Mouse (Mus musculus): ENCODE data around the gene Cnot11. TPM values are rescaled to one million over a fixed set of nuclear protein-coding genes. Genes with fewer than 3 reads are reported as not detected.

The Cnot11 gene
- total and polyA plus RNA-seq, 2 experiments from 2014 or later: 11.7 to 14.7 TPM

DNA sequence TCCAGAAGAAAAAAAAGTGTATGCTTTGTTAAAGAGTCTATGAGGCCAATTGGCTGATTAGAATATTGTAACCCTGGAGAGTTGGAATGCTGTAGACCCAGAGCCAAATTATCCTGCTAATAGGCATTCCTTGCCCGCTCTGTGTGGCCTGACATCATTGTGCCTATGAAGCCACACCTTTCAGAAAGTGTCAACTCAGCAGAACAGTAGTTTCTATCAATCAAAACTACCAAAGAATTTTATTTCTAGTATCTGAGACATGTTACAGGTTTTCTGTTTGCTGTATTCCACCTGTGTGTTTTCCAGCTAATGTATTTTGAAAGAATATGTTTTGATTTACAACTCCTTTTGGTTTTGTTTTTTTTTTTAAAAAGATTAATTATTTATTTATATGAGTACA lies 22.6 kb upstream of the Cnot11 start:
- ATAC-seq (ENCODE audit: insufficient read depth, low read depth): no peak
- WGBS: 72% methylated on average over 1 of the region's 1 CpGs
- no peak for DNase-seq (ENCODE audit: low spot score)

DNA sequence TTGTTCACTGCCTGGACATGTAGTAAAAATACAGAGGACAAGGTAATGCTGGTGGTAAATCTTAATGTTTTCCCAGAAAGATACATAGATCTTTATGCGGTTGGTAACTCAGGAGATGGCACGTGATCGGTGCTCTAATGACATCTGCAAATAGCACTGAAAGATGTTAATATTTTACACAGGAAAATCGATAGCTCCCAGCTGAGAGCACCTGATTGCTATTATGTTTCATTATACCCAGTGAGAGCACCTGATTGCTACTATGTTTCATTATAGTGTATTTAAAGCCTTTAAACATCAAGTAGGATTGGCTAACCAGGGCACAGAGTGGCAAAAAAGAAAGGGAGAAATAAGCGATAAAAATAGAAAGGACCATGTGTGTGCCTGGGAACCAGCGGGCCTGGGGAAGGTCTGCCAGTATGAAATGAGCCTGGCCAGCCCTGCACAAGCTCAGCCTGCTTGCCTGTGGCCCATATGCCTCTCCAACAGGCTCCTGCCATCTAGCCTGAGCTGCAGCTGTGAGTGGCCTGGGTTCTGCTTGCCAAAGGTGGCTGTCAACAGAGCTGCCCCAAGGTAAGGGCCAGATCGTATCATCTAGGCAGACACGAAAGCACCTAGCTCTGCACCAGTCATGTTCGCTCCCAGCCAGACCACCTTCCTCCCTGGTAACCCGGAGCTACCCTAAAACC lies 19.3 kb upstream of the Cnot11 start:
- no peaks in the 10 kb centered on the region for H3K9me3 ChIP-seq (replicated peaks; ENCODE audit: control insufficient read depth, low read length)
- ATAC-seq (ENCODE audit: insufficient read depth, low read depth) (no peak), DNase-seq (ENCODE audit: low spot score) (no peak)
- no peaks in the 10 kb centered on the region for H3K4me1 ChIP-seq (ENCODE audit: control insufficient read depth, insufficient read depth)
- no peaks in the 10 kb centered on the region for H3K27me3 ChIP-seq (ENCODE audit: control insufficient read depth, insufficient read depth, low read length)
- no peak overlapping the region for H3K4me2 ChIP-seq (ENCODE audit: low read depth, low read length)
- no peak overlapping the region for H3K4me3 ChIP-seq (ENCODE audit: low read depth, low read length)
- WGBS: 75% methylated on average over 10 of the region's 10 CpGs
- no peak overlapping the region for H3K9ac ChIP-seq (replicated peaks; ENCODE audit: low read depth, low read length)
- TF ChIP-seq CTCF (IDR thresholded peaks at IDR 0.05; ENCODE audit: low read depth) (no peak), EP300 (IDR thresholded peaks at IDR 0.05; ENCODE audit: low read depth) (no peak)
- no peaks in the 10 kb centered on the region for H3K36me3 ChIP-seq (replicated peaks; ENCODE audit: control insufficient read depth, insufficient read depth, low read length)
- H3K27ac ChIP-seq (ENCODE audit: low read depth): no peak overlapping the region

More for the DNA sequence above, 22.6 kb upstream of the Cnot11 start:
- Histone ChIP-seq H3K36me3 (replicated peaks; ENCODE audit: control insufficient read depth, insufficient read depth, low read length) (no peaks in the 10 kb centered on the region), H3K4me1 (ENCODE audit: control insufficient read depth, insufficient read depth) (no peaks in the 10 kb centered on the region), H3K9ac (replicated peaks; ENCODE audit: low read depth, low read length) (no peak overlapping the region), H3K27me3 (ENCODE audit: control insufficient read depth, insufficient read depth, low read length) (no peaks in the 10 kb centered on the region), H3K9me3 (replicated peaks; ENCODE audit: control insufficient read depth, low read length) (no peaks in the 10 kb centered on the region), H3K4me2 (ENCODE audit: low read depth, low read length) (no peak overlapping the region), H3K27ac (ENCODE audit: low read depth) (no peak overlapping the region), H3K4me3 (ENCODE audit: low read depth, low read length) (no peak overlapping the region)
- TF ChIP-seq EP300 (IDR thresholded peaks at IDR 0.05; ENCODE audit: low read depth): no peak
- no peak for TF ChIP-seq CTCF (IDR thresholded peaks at IDR 0.05; ENCODE audit: low read depth)

DNA sequence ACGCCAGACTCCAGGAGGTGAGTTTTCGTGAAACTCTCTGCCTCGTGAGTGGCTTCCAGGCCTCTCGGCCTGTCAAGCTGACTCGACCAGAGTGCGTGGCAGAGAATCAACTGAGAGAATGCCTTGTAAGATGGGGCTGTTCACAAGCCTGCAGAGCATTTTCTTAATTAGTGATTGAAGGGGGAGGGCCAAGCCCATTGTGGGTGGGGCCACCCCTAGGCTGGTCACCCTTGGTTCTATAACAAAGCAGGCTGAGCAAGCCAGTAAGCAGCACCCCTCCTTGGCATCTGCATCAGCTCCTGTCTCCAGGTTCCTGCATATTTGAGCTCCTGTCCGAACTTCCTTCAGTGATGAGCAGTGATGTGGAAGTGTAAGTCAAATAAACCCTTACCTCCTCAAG lies 13.5 kb upstream of the Cnot11 start:
- DNase-seq (ENCODE audit: low spot score) (no peak), ATAC-seq (ENCODE audit: insufficient read depth, low read depth) (no peak)
- Histone ChIP-seq H3K9me3 (replicated peaks; ENCODE audit: control insufficient read depth, low read length) (no peaks in the 10 kb centered on the region), H3K27me3 (ENCODE audit: control insufficient read depth, insufficient read depth, low read length) (no peaks in the 10 kb centered on the region), H3K27ac (ENCODE audit: low read depth) (no peak overlapping the region), H3K4me1 (ENCODE audit: control insufficient read depth, insufficient read depth) (0 out of 2 replicates have a peak, but pooled peaks cover under 1% of the 10 kb centered on the region), H3K9ac (replicated peaks; ENCODE audit: low read depth, low read length) (no peak overlapping the region), H3K4me2 (ENCODE audit: low read depth, low read length) (no peak overlapping the region), H3K4me3 (ENCODE audit: low read depth, low read length) (no peak overlapping the region), H3K36me3 (replicated peaks; ENCODE audit: control insufficient read depth, insufficient read depth, low read length) (no peaks in the 10 kb centered on the region)
- no peak for TF ChIP-seq CTCF (IDR thresholded peaks at IDR 0.05; ENCODE audit: low read depth)
- TF ChIP-seq EP300 (IDR thresholded peaks at IDR 0.05; ENCODE audit: low read depth): no peak
- WGBS: 87% methylated on average over 7 of the region's 7 CpGs

DNA sequence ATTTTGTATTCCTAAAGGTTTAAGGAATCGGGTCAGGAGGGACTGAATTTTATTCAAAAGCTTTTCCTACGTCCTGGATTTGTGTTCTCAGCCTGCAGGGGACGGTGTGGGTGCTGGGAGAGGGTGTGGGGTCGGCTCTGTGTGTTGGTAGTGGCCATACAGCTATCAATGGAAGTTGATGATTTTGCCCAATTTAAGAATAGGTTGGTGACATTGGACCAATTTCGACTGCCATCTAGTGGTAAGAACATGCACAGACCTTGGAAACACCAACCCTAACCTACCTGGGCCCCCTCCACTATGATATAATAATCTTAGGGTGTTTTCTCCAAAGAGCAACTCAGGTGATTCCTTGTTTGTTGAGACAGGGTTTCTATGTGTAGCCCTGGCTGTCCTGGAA lies 12.3 kb upstream of the Cnot11 start:
- no peaks in the 10 kb centered on the region for H3K27me3 ChIP-seq (ENCODE audit: control insufficient read depth, insufficient read depth, low read length)
- TF ChIP-seq CTCF (IDR thresholded peaks at IDR 0.05; ENCODE audit: low read depth) (peak; percentile 69), EP300 (IDR thresholded peaks at IDR 0.05; ENCODE audit: low read depth) (no peak)
- no peak overlapping the region for H3K4me2 ChIP-seq (ENCODE audit: low read depth, low read length)
- no peak for ATAC-seq (ENCODE audit: insufficient read depth, low read depth)
- H3K4me1 ChIP-seq (ENCODE audit: control insufficient read depth, insufficient read depth): peaks cover 3% of the 10 kb centered on the region; the same call in 1 of the 2 replicates
- H3K9ac ChIP-seq (replicated peaks; ENCODE audit: low read depth, low read length): no peak overlapping the region
- WGBS: 22% methylated on average over 5 of the region's 5 CpGs
- H3K4me3 ChIP-seq (ENCODE audit: low read depth, low read length): no peak overlapping the region
- no peak overlapping the region for H3K27ac ChIP-seq (ENCODE audit: low read depth)
- H3K9me3 ChIP-seq (replicated peaks; ENCODE audit: control insufficient read depth, low read length): no peaks in the 10 kb centered on the region
- DNase-seq (ENCODE audit: low spot score): no peak
- no peaks in the 10 kb centered on the region for H3K36me3 ChIP-seq (replicated peaks; ENCODE audit: control insufficient read depth, insufficient read depth, low read length)

DNA sequence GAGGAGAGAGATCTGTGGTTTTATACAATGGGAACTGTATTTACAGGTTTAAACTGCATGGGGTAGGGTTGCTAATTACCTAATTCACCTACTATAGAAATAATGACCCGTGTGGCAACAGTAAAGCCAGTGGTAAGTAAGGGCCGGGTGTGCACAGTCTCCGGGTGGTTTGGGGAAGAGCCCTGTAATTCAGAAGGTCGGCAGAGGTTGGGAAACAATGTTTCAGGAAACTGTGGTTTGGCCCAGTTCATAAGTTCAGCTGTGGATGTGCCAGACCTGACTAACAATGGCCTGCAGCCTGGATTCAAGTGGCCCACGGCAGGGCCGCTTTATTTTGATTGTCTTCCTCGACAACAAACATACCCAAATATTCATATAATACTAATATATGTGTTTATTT lies 9.0 kb upstream of the Cnot11 start:
- TF ChIP-seq EP300 (IDR thresholded peaks at IDR 0.05; ENCODE audit: low read depth) (no peak), CTCF (IDR thresholded peaks at IDR 0.05; ENCODE audit: low read depth) (no peak)
- H3K4me3 ChIP-seq (ENCODE audit: low read depth, low read length): no peak overlapping the region
- H3K4me2 ChIP-seq (ENCODE audit: low read depth, low read length): no peak overlapping the region
- DNase-seq (ENCODE audit: low spot score) (no peak), ATAC-seq (ENCODE audit: insufficient read depth, low read depth) (no peak)
- H3K9me3 ChIP-seq (replicated peaks; ENCODE audit: control insufficient read depth, low read length): no peaks in the 10 kb centered on the region
- no peaks in the 10 kb centered on the region for H3K36me3 ChIP-seq (replicated peaks; ENCODE audit: control insufficient read depth, insufficient read depth, low read length)
- no peak overlapping the region for H3K9ac ChIP-seq (replicated peaks; ENCODE audit: low read depth, low read length)
- no peaks in the 10 kb centered on the region for H3K27me3 ChIP-seq (ENCODE audit: control insufficient read depth, insufficient read depth, low read length)
- WGBS: 54% methylated on average over 7 of the region's 7 CpGs
- no peak overlapping the region for H3K27ac ChIP-seq (ENCODE audit: low read depth)
- H3K4me1 ChIP-seq (ENCODE audit: control insufficient read depth, insufficient read depth): peaks cover 3% of the 10 kb centered on the region; the same call in 1 of the 2 replicates

Data from heart, postnatal 0 days (tissue).